Mouse (Mus musculus) MEL (cell line): ENCODE data around the gene Gldc. TPM values are rescaled to one million over a fixed set of nuclear protein-coding genes. Genes with fewer than 3 reads are reported as not detected.

Experiments
- DNase-seq: peaks from one replicate; pipeline ENCODE4 v3.0.0; 2011; ENCODE audit warnings: low read depth, low spot score
- H3K27ac ChIP-seq: 2 replicates; pipeline ENCODE4 v1.5.1; 2012; ENCODE audit warnings: low read depth, mild to moderate bottlenecking, control low read depth, low read length, moderate library complexity; ENCODE audit not compliant: control insufficient read depth
- H3K27me3 ChIP-seq, 2 experiments: fragments of 150-350 bp in 1 of 2; sonication (generic) in 1 of 2; 2 replicates each; pipeline ENCODE4 v1.6.1; 2012; ENCODE audit warnings: low read length in 2 of 2, mild to moderate bottlenecking in 2 of 2, improper control_type of control experiment in 1 of 2, moderate library complexity in 1 of 2; ENCODE audit not compliant: insufficient read depth in 2 of 2, control insufficient read depth in 1 of 2
- H3K36me3 ChIP-seq, 2 experiments: 2 replicates each; pipeline ENCODE4 v1.6.1; 2012 to 2014; ENCODE audit warnings: low read length in 2 of 2, improper control_type of control experiment in 1 of 2, inconsistent platforms in 1 of 2, mild to moderate bottlenecking in 1 of 2; ENCODE audit not compliant: insufficient read depth in 2 of 2, control insufficient read depth in 1 of 2
- H3K4me1 ChIP-seq, 2 experiments: fragments of 150-350 bp in 1 of 2; sonication (generic) in 1 of 2; 2 replicates each; pipeline ENCODE4 v1.6.1; 2012; ENCODE audit warnings: low read length in 2 of 2, improper control_type of control experiment in 1 of 2, mild to moderate bottlenecking in 1 of 2; ENCODE audit not compliant: insufficient read depth in 2 of 2, control insufficient read depth in 1 of 2
- H3K4me3 ChIP-seq, 2 experiments: fragments of 150-350 bp in 1 of 2; sonication (generic) in 1 of 2; 2 replicates each; pipeline ENCODE4 v1.5.1; 2012; ENCODE audit warnings: low read depth in 2 of 2, low read length in 2 of 2, mild to moderate bottlenecking in 2 of 2, moderate library complexity in 2 of 2, control low read depth in 1 of 2, improper control_type of control experiment in 1 of 2; ENCODE audit not compliant: control insufficient read depth in 1 of 2, insufficient read depth in 1 of 2
- H3K79me2 ChIP-seq: 2 replicates; pipeline ENCODE4 v1.6.1; 2012; ENCODE audit warnings: mild to moderate bottlenecking, low read length, moderate library complexity; ENCODE audit not compliant: control insufficient read depth, poor library complexity, insufficient read depth
- H3K9ac ChIP-seq: 2 replicates; pipeline ENCODE4 v1.6.1; 2012; ENCODE audit warnings: low read depth, mild to moderate bottlenecking, control low read depth, low read length, moderate library complexity; ENCODE audit not compliant: control insufficient read depth, poor library complexity, severe bottlenecking
- H3K9me3 ChIP-seq: fragments of 150-350 bp; sonication (generic); replicated peaks from 2 replicates; pipeline ENCODE4 v1.6.1; 2012; ENCODE audit warnings: mild to moderate bottlenecking, low read length, improper control_type of control experiment, moderate library complexity; ENCODE audit not compliant: insufficient read depth
- BHLHE40 ChIP-seq: IDR thresholded peaks from 2 replicates; pipeline ENCODE4 v1.6.1; 2012; ENCODE audit warnings: low read depth, mild to moderate bottlenecking, inconsistent platforms, low read length, improper control_type of control experiment, borderline replicate concordance
- CHD2 ChIP-seq: IDR thresholded peaks from 2 replicates; pipeline ENCODE4 v1.6.1; 2011; ENCODE audit warnings: low read length, improper control_type of control experiment
- CTCF ChIP-seq, 3 experiments: IDR thresholded peaks in 2 of 3; conservative IDR thresholded peaks in 1 of 3; 2 replicates each; pipeline ENCODE4 v1.5.1; 2011 to 2012; ENCODE audit warnings: low read length in 3 of 3, low read depth in 2 of 3, mild to moderate bottlenecking in 2 of 3, improper control_type of control experiment in 1 of 3, inconsistent platforms in 1 of 3, mixed read lengths in 1 of 3, moderate library complexity in 1 of 3; ENCODE audit not compliant: control insufficient read depth in 1 of 3, insufficient read depth in 1 of 3, poor library complexity in 1 of 3, severe bottlenecking in 1 of 3
- ELF1 ChIP-seq: IDR thresholded peaks from 2 replicates; pipeline ENCODE4 v1.6.1; 2014; ENCODE audit warnings: low read depth, mild to moderate bottlenecking, inconsistent platforms, low read length, improper control_type of control experiment, moderate library complexity
- GABPA ChIP-seq: IDR thresholded peaks from 2 replicates; pipeline ENCODE4 v1.6.1; 2012; ENCODE audit warnings: low read depth, mild to moderate bottlenecking, inconsistent platforms, low read length, improper control_type of control experiment, moderate library complexity
- HCFC1 ChIP-seq: IDR thresholded peaks from 2 replicates; pipeline ENCODE4 v1.6.1; 2012; ENCODE audit warnings: low read depth, mild to moderate bottlenecking, inconsistent platforms, low read length, improper control_type of control experiment, moderate library complexity
- MAFK ChIP-seq: IDR thresholded peaks from 2 replicates; pipeline ENCODE4 v1.6.1; 2011; ENCODE audit warnings: low read depth, mild to moderate bottlenecking, low read length, improper control_type of control experiment, borderline replicate concordance
- MAX ChIP-seq: IDR thresholded peaks from 2 replicates; pipeline ENCODE4 v1.6.1; 2011; ENCODE audit warnings: low read length, improper control_type of control experiment
- MAZ ChIP-seq: IDR thresholded peaks from 2 replicates; pipeline ENCODE4 v1.6.1; 2012; ENCODE audit warnings: low read depth, mild to moderate bottlenecking, inconsistent platforms, low read length, improper control_type of control experiment
- MEF2A ChIP-seq: IDR thresholded peaks from 2 replicates; pipeline ENCODE4 v1.6.1; 2014; ENCODE audit warnings: low read depth, mild to moderate bottlenecking, inconsistent platforms, low read length, improper control_type of control experiment; ENCODE audit not compliant: poor library complexity, insufficient replicate concordance, severe bottlenecking; ENCODE audit errors: extremely low read depth
- NELFE ChIP-seq: IDR thresholded peaks from 2 replicates; pipeline ENCODE4 v1.6.1; 2011; ENCODE audit warnings: low read depth, low read length, improper control_type of control experiment
- NRF1 ChIP-seq: IDR thresholded peaks from 2 replicates; pipeline ENCODE4 v1.6.1; 2014; ENCODE audit warnings: low read depth, mild to moderate bottlenecking, inconsistent platforms, low read length, improper control_type of control experiment, moderate library complexity; ENCODE audit not compliant: poor library complexity, insufficient read depth, severe bottlenecking
- POLR2AphosphoS2 ChIP-seq: IDR thresholded peaks from 2 replicates; pipeline ENCODE4 v1.6.1; 2011; ENCODE audit warnings: low read length, improper control_type of control experiment
- POLR2AphosphoS5 ChIP-seq: IDR thresholded peaks from 2 replicates; pipeline ENCODE4 v1.6.1; 2012; ENCODE audit warnings: low read depth, borderline replicate concordance, mild to moderate bottlenecking, inconsistent platforms, low read length, moderate library complexity, mixed read lengths
- SIN3A ChIP-seq: IDR thresholded peaks from 2 replicates; pipeline ENCODE4 v1.6.1; 2012; ENCODE audit warnings: low read length, improper control_type of control experiment, inconsistent platforms
- ZC3H11A ChIP-seq: IDR thresholded peaks from 2 replicates; pipeline ENCODE4 v1.6.1; 2012; ENCODE audit warnings: low read depth, mild to moderate bottlenecking, inconsistent platforms, low read length, improper control_type of control experiment
- ZKSCAN1 ChIP-seq: IDR thresholded peaks from 2 replicates; pipeline ENCODE4 v1.6.1; 2012; ENCODE audit warnings: low read depth, mild to moderate bottlenecking, inconsistent platforms, low read length, improper control_type of control experiment, moderate library complexity
- ZMIZ1 ChIP-seq: IDR thresholded peaks from 2 replicates; pipeline ENCODE4 v1.6.1; 2012; ENCODE audit warnings: low read depth, mild to moderate bottlenecking, inconsistent platforms, low read length, improper control_type of control experiment, moderate library complexity
- polyA plus RNA-seq, 2 experiments: library from polyadenylated mRNA; stranded (reverse) in 1 of 2; unstranded in 1 of 2; fragments of >175 nt in 1 of 2; fragments of >200 nt in 1 of 2; gene quantifications; 2 replicates each; pipeline versions ENCODE4 v1.2.1 to v1.2.4; 2012; ENCODE audit warnings: low replicate concordance in 2 of 2, low read depth in 1 of 2; ENCODE audit not compliant: insufficient read length in 2 of 2, insufficient read depth in 1 of 2, missing spikeins in 1 of 2
- total RNA-seq: library from RNA; depleted of rRNA; stranded (reverse); fragments of 300-350 nt; gene quantifications from 2 replicates; pipeline ENCODE4 v1.2.3, GENCODE M21; 2012

The Gldc gene
- total and polyA plus RNA-seq, 3 experiments = 0.04 to 1.2 TPM; not detected in 1

GRCm38 (mm10) chr19:30115606-30116005 lies 59.6 kb downstream of the Gldc start:
- no peak overlapping the region for H3K27ac ChIP-seq

GRCm38 (mm10) chr19:30114919-30115441 lies 60.2 kb downstream of the Gldc start:
- H3K4me3 ChIP-seq = no peak overlapping the region
- H3K9ac ChIP-seq = no peak overlapping the region

More at GRCm38 (mm10) chr19:30115606-30116005, 59.6 kb downstream of the Gldc start:
- no peak for DNase-seq
- H3K36me3 ChIP-seq = no peaks in the 10 kb centered on the region
- no peaks in the 10 kb centered on the region for H3K9me3 ChIP-seq
- H3K9ac ChIP-seq = no peak overlapping the region
- H3K27me3 ChIP-seq = no peaks in the 10 kb centered on the region
- no peaks in the 10 kb centered on the region for H3K4me1 ChIP-seq
- H3K79me2 ChIP-seq = no peaks in the 10 kb centered on the region
- TF ChIP-seq ZKSCAN1 (no peak), MAFK (no peak), GABPA (no peak), POLR2AphosphoS5 (no peak)
- no peak overlapping the region for H3K4me3 ChIP-seq

GRCm38 (mm10) chr19:30112961-30113688 lies 62.1 kb downstream of the Gldc start:
- H3K4me3 ChIP-seq = no peak overlapping the region
- TF ChIP-seq POLR2AphosphoS2 (no peak), CTCF (IDR thresholded peaks at IDR 0.05 in 2 of 3, conservative IDR thresholded peaks at IDR 0.05 in 1 of 3; ENCODE audit: control insufficient read depth in 1 of 3, insufficient read depth in 1 of 3, low read depth in 2 of 3, low read length in 3 of 3, poor library complexity in 1 of 3, severe bottlenecking in 1 of 3) (no peak), BHLHE40 (no peak), MAX (no peak), MEF2A (no peak), ELF1 (no peak), ZMIZ1 (no peak), ZC3H11A (no peak), SIN3A (no peak), CHD2 (no peak), HCFC1 (no peak), MAZ (no peak), NRF1 (no peak), NELFE (no peak)
- H3K4me1 ChIP-seq = no peaks in the 10 kb centered on the region

More at GRCm38 (mm10) chr19:30114919-30115441, 60.2 kb downstream of the Gldc start:
- TF ChIP-seq POLR2AphosphoS2 (no peak), NRF1 (no peak), MEF2A (no peak)
- no peaks in the 10 kb centered on the region for H3K27me3 ChIP-seq
- H3K27ac ChIP-seq = no peak overlapping the region
- H3K4me1 ChIP-seq = no peaks in the 10 kb centered on the region
- no peak for DNase-seq
- H3K36me3 ChIP-seq = no peaks in the 10 kb centered on the region
- no peaks in the 10 kb centered on the region for H3K9me3 ChIP-seq
- no peaks in the 10 kb centered on the region for H3K79me2 ChIP-seq

More at GRCm38 (mm10) chr19:30112961-30113688, 62.1 kb downstream of the Gldc start:
- no peak overlapping the region for H3K27ac ChIP-seq
- no peaks in the 10 kb centered on the region for H3K79me2 ChIP-seq
- no peaks in the 10 kb centered on the region for H3K36me3 ChIP-seq
- no peak overlapping the region for H3K9ac ChIP-seq
- H3K27me3 ChIP-seq = no peaks in the 10 kb centered on the region
- no peak for DNase-seq
- H3K9me3 ChIP-seq = no peaks in the 10 kb centered on the region
